Mouse (Mus musculus) naive thymus-derived CD4-positive, alpha-beta T cell, adult 5 months (primary cell): ENCODE data around the gene Xbp1. TPM values are rescaled to one million over a fixed set of nuclear protein-coding genes. Genes with fewer than 3 reads are reported as not detected.

ENCODE experiments used
- polyA plus RNA-seq: library from polyadenylated mRNA; unstranded; fragments of 100-300 nt; shearing (Covaris generic); gene quantifications from one replicate; pipeline ENCODE4 v1.2.1, GENCODE M21; 2017

Xbp1 gene
- polyA plus RNA-seq, result 238 TPM

GRCm38 (mm10) chr11:5520412-5521265 is at the start of gene Xbp1:
Gene Xbp1 (plus strand): TSS chr11:5520659.

GRCm38 (mm10) chr11:5541799-5542481 is 21.5 kb downstream of the Xbp1 start, which contains the start of gene Ccdc117:
Gene Ccdc117 (minus strand): TSS chr11:5542187.

GRCm38 (mm10) chr11:5569474-5569873 is 49.0 kb downstream of the Xbp1 start, which contains the start of gene Ankrd36:
Gene Ankrd36 (plus strand): TSS chr11:5569684.

Other genes with a start within 250 kb of the Xbp1 start
- gene Znrf3, start 75.8 kb upstream of the Xbp1 start, polyA plus RNA-seq, result 49.4 TPM
- gene Ccdc117, start 21.5 kb downstream of the Xbp1 start, polyA plus RNA-seq, result 166 TPM
- not detected for gene Ankrd36, start 49.0 kb downstream of the Xbp1 start, polyA plus RNA-seq
- 121 TPM for gene Mrps24, start 195.0 kb downstream of the Xbp1 start, polyA plus RNA-seq
- gene Urgcp, start 241.7 kb downstream of the Xbp1 start, polyA plus RNA-seq, result 29.8 TPM